Mouse (Mus musculus): Measurements from ENCODE around the gene Cep41. TPM values are rescaled to one million over a fixed set of nuclear protein-coding genes. Genes with fewer than 3 reads are reported as not detected.

Cep41 gene
- polyA plus RNA-seq (2012; fragmentation: generic; extraction: Trizol): 1 to 10 TPM; 1.2 to 5.7 TPM

GRCm38 (mm10) chr6:30693350-30693991 is at the start of gene Cep41:
Cep41 (minus strand) TSS chr6:30693749.

GRCm38 (mm10) chr6:30723331-30723730 is 29.8 kb upstream of the Cep41 start, which contains the start of gene Mest:
Mest (plus strand) TSS chr6:30723547.

GRCm38 (mm10) chr6:30638674-30639268 is 54.8 kb downstream of the Cep41 start, which contains the start of gene Cpa1:
Cpa1 (plus strand) TSS chr6:30639218.

GRCm38 (mm10) chr6:30610710-30611109 is 82.8 kb downstream of the Cep41 start, which contains the start of gene Cpa5:
Cpa5 (plus strand) TSS chr6:30611010.

Other genes with a start within 250 kb of the Cep41 start
- gene Tmem209, start 184.0 kb downstream of the Cep41 start, polyA plus RNA-seq (2012; fragmentation: generic; extraction: Trizol): 10 to 100 TPM in 1 of 2 experiments, 1 to 10 TPM in 1; 2.6 to 11.3 TPM
- under 1 TPM in 1 of 2 experiments, not detected in 1; 0.05 TPM for gene Ssmem1, start 183.9 kb downstream of the Cep41 start, polyA plus RNA-seq (2012; fragmentation: generic; extraction: Trizol)
- under 1 TPM in 1 of 2 experiments, not detected in 1; 0.05 TPM for gene Cpa2, start 152.2 kb downstream of the Cep41 start, polyA plus RNA-seq (2012; fragmentation: generic; extraction: Trizol)
- gene Cpa4, start 125.4 kb downstream of the Cep41 start, polyA plus RNA-seq (2012; fragmentation: generic; extraction: Trizol): not detected
- gene Cpa5, start 82.7 kb downstream of the Cep41 start, polyA plus RNA-seq (2012; fragmentation: generic; extraction: Trizol): not detected
- under 1 TPM in 1 of 2 experiments, not detected in 1; 0.24 TPM for gene Cpa1, start 54.5 kb downstream of the Cep41 start, polyA plus RNA-seq (2012; fragmentation: generic; extraction: Trizol)
- under 1 TPM in 1 of 2 experiments, not detected in 1; 0.07 TPM for gene Mest, start 29.8 kb upstream of the Cep41 start, polyA plus RNA-seq (2012; fragmentation: generic; extraction: Trizol)
- gene Copg2, start 203.0 kb upstream of the Cep41 start, polyA plus RNA-seq (2012; fragmentation: generic; extraction: Trizol): 10 to 100 TPM in 1 of 2 experiments, 1 to 10 TPM in 1; 2.4 to 19.5 TPM
- not detected for gene Tsga13, start 221.8 kb upstream of the Cep41 start, polyA plus RNA-seq (2012; fragmentation: generic; extraction: Trizol)

All from C3H10T1/2 (cell line).